Mouse (Mus musculus) spleen, adult 2 months (tissue): ENCODE results near the gene Ldlrad1.

ENCODE experiments used
- CTCF ChIP-seq: fragments of 200-500 bp; IDR thresholded peaks from 2 replicates; pipeline ENCODE4 v1.5.1; 2011; ENCODE audit warnings: mild to moderate bottlenecking, inconsistent platforms; ENCODE audit not compliant: insufficient read depth, insufficient read length, insufficient replicate concordance; ENCODE audit errors: extremely low read depth
- POLR2A ChIP-seq: fragments of 200-500 bp; IDR thresholded peaks from 2 replicates; pipeline ENCODE4 v1.6.1; 2011; ENCODE audit warnings: low read depth, low read length, inconsistent platforms

- no peak for TF ChIP-seq CTCF
- TF ChIP-seq POLR2A, result no peak
Measured at GRCm38 (mm10) chr4:107240196-107240595, 31.2 kb downstream of the Ldlrad1 start.
